Mouse (Mus musculus) MEL (cell line): ENCODE measurements around the gene Dis3l2. TPM values are rescaled to one million over a fixed set of nuclear protein-coding genes. Genes with fewer than 3 reads are reported as not detected.

ENCODE experiments used
- DNase-seq: peaks from one replicate; pipeline ENCODE4 v3.0.0; 2011; ENCODE audit warnings: low read depth, low spot score
- H3K27ac ChIP-seq: 2 replicates; pipeline ENCODE4 v1.5.1; 2012; ENCODE audit warnings: low read depth, mild to moderate bottlenecking, control low read depth, low read length, moderate library complexity; ENCODE audit not compliant: control insufficient read depth
- H3K27me3 ChIP-seq, 2 experiments: fragments of 150-350 bp in 1 of 2; sonication (generic) in 1 of 2; 2 replicates each; pipeline ENCODE4 v1.6.1; 2012; ENCODE audit warnings: low read length in 2 of 2, mild to moderate bottlenecking in 2 of 2, improper control_type of control experiment in 1 of 2, moderate library complexity in 1 of 2; ENCODE audit not compliant: insufficient read depth in 2 of 2, control insufficient read depth in 1 of 2
- H3K36me3 ChIP-seq, 2 experiments: 2 replicates each; pipeline ENCODE4 v1.6.1; 2012 to 2014; ENCODE audit warnings: low read length in 2 of 2, improper control_type of control experiment in 1 of 2, inconsistent platforms in 1 of 2, mild to moderate bottlenecking in 1 of 2; ENCODE audit not compliant: insufficient read depth in 2 of 2, control insufficient read depth in 1 of 2
- H3K4me1 ChIP-seq, 2 experiments: fragments of 150-350 bp in 1 of 2; sonication (generic) in 1 of 2; 2 replicates each; pipeline ENCODE4 v1.6.1; 2012; ENCODE audit warnings: low read length in 2 of 2, improper control_type of control experiment in 1 of 2, mild to moderate bottlenecking in 1 of 2; ENCODE audit not compliant: insufficient read depth in 2 of 2, control insufficient read depth in 1 of 2
- H3K4me3 ChIP-seq, 2 experiments: fragments of 150-350 bp in 1 of 2; sonication (generic) in 1 of 2; 2 replicates each; pipeline ENCODE4 v1.5.1; 2012; ENCODE audit warnings: low read depth in 2 of 2, low read length in 2 of 2, mild to moderate bottlenecking in 2 of 2, moderate library complexity in 2 of 2, control low read depth in 1 of 2, improper control_type of control experiment in 1 of 2; ENCODE audit not compliant: control insufficient read depth in 1 of 2, insufficient read depth in 1 of 2
- H3K79me2 ChIP-seq: 2 replicates; pipeline ENCODE4 v1.6.1; 2012; ENCODE audit warnings: mild to moderate bottlenecking, low read length, moderate library complexity; ENCODE audit not compliant: control insufficient read depth, poor library complexity, insufficient read depth
- H3K9ac ChIP-seq: 2 replicates; pipeline ENCODE4 v1.6.1; 2012; ENCODE audit warnings: low read depth, mild to moderate bottlenecking, control low read depth, low read length, moderate library complexity; ENCODE audit not compliant: control insufficient read depth, poor library complexity, severe bottlenecking
- H3K9me3 ChIP-seq: fragments of 150-350 bp; sonication (generic); replicated peaks from 2 replicates; pipeline ENCODE4 v1.6.1; 2012; ENCODE audit warnings: mild to moderate bottlenecking, low read length, improper control_type of control experiment, moderate library complexity; ENCODE audit not compliant: insufficient read depth
- CHD1 ChIP-seq: IDR thresholded peaks from 2 replicates; pipeline ENCODE4 v1.6.1; 2012; ENCODE audit warnings: low read depth, mild to moderate bottlenecking, inconsistent platforms, low read length, improper control_type of control experiment
- CTCF ChIP-seq, 3 experiments: IDR thresholded peaks in 2 of 3; conservative IDR thresholded peaks in 1 of 3; 2 replicates each; pipeline ENCODE4 v1.5.1; 2011 to 2012; ENCODE audit warnings: low read length in 3 of 3, low read depth in 2 of 3, mild to moderate bottlenecking in 2 of 3, improper control_type of control experiment in 1 of 3, inconsistent platforms in 1 of 3, mixed read lengths in 1 of 3, moderate library complexity in 1 of 3; ENCODE audit not compliant: control insufficient read depth in 1 of 3, insufficient read depth in 1 of 3, poor library complexity in 1 of 3, severe bottlenecking in 1 of 3
- E2F4 ChIP-seq: IDR thresholded peaks from 2 replicates; pipeline ENCODE4 v1.6.1; 2011; ENCODE audit warnings: low read depth, low read length, improper control_type of control experiment, borderline replicate concordance
- ELF1 ChIP-seq: IDR thresholded peaks from 2 replicates; pipeline ENCODE4 v1.6.1; 2014; ENCODE audit warnings: low read depth, mild to moderate bottlenecking, inconsistent platforms, low read length, improper control_type of control experiment, moderate library complexity
- EP300 ChIP-seq, 2 experiments: IDR thresholded peaks; 2 replicates each; pipeline ENCODE4 v1.6.1; 2011; ENCODE audit warnings: improper control_type of control experiment in 2 of 2, low read length in 2 of 2, low read depth in 1 of 2, mild to moderate bottlenecking in 1 of 2
- ETS1 ChIP-seq: IDR thresholded peaks from 2 replicates; pipeline ENCODE4 v1.6.1; 2012; ENCODE audit warnings: low read depth, mild to moderate bottlenecking, inconsistent platforms, low read length, improper control_type of control experiment, moderate library complexity
- GABPA ChIP-seq: IDR thresholded peaks from 2 replicates; pipeline ENCODE4 v1.6.1; 2012; ENCODE audit warnings: low read depth, mild to moderate bottlenecking, inconsistent platforms, low read length, improper control_type of control experiment, moderate library complexity
- HCFC1 ChIP-seq: IDR thresholded peaks from 2 replicates; pipeline ENCODE4 v1.6.1; 2012; ENCODE audit warnings: low read depth, mild to moderate bottlenecking, inconsistent platforms, low read length, improper control_type of control experiment, moderate library complexity
- JUND ChIP-seq: IDR thresholded peaks from 2 replicates; pipeline ENCODE4 v1.6.1; 2011; ENCODE audit warnings: low read depth, mild to moderate bottlenecking, improper control_type of control experiment, low read length
- KAT2A ChIP-seq: conservative IDR thresholded peaks from 2 replicates; pipeline ENCODE4 v1.6.1; 2012; ENCODE audit warnings: low read depth, low read length, improper control_type of control experiment, inconsistent platforms
- MEF2A ChIP-seq: IDR thresholded peaks from 2 replicates; pipeline ENCODE4 v1.6.1; 2014; ENCODE audit warnings: low read depth, mild to moderate bottlenecking, inconsistent platforms, low read length, improper control_type of control experiment; ENCODE audit not compliant: poor library complexity, insufficient replicate concordance, severe bottlenecking; ENCODE audit errors: extremely low read depth
- MXI1 ChIP-seq: IDR thresholded peaks from 2 replicates; pipeline ENCODE4 v1.6.1; 2011; ENCODE audit warnings: mild to moderate bottlenecking, low read depth, low read length, improper control_type of control experiment
- MYC ChIP-seq: IDR thresholded peaks from 2 replicates; pipeline ENCODE4 v1.6.1; 2011; ENCODE audit warnings: low read depth, mild to moderate bottlenecking, low read length, improper control_type of control experiment, moderate library complexity
- NRF1 ChIP-seq: IDR thresholded peaks from 2 replicates; pipeline ENCODE4 v1.6.1; 2014; ENCODE audit warnings: low read depth, mild to moderate bottlenecking, inconsistent platforms, low read length, improper control_type of control experiment, moderate library complexity; ENCODE audit not compliant: poor library complexity, insufficient read depth, severe bottlenecking
- POLR2A ChIP-seq, 2 experiments: IDR thresholded peaks; 2 replicates each; pipeline ENCODE4 v1.6.1; 2011 to 2012; ENCODE audit warnings: low read length in 2 of 2, mild to moderate bottlenecking in 2 of 2, control low read depth in 1 of 2, improper control_type of control experiment in 1 of 2, low read depth in 1 of 2, moderate library complexity in 1 of 2; ENCODE audit not compliant: control insufficient read depth in 1 of 2, insufficient read depth in 1 of 2, poor library complexity in 1 of 2
- POLR2AphosphoS5 ChIP-seq: IDR thresholded peaks from 2 replicates; pipeline ENCODE4 v1.6.1; 2012; ENCODE audit warnings: low read depth, borderline replicate concordance, mild to moderate bottlenecking, inconsistent platforms, low read length, moderate library complexity, mixed read lengths
- RAD21 ChIP-seq: IDR thresholded peaks from 2 replicates; pipeline ENCODE4 v1.6.1; 2011; ENCODE audit warnings: mild to moderate bottlenecking, low read depth, low read length, improper control_type of control experiment
- SMC3 ChIP-seq: IDR thresholded peaks from 2 replicates; pipeline ENCODE4 v1.6.1; 2011; ENCODE audit warnings: low read depth, low read length, improper control_type of control experiment
- TAL1 ChIP-seq: IDR thresholded peaks from 2 replicates; pipeline ENCODE4 v1.6.1; 2012; ENCODE audit warnings: mild to moderate bottlenecking, inconsistent platforms, low read length, moderate library complexity, mixed read lengths
- TBP ChIP-seq: IDR thresholded peaks from 2 replicates; pipeline ENCODE4 v1.8.0; 2011; ENCODE audit warnings: low read depth, low read length, improper control_type of control experiment
- TCF12 ChIP-seq: IDR thresholded peaks from 2 replicates; pipeline ENCODE4 v1.6.1; 2014; ENCODE audit warnings: low read depth, mild to moderate bottlenecking, inconsistent platforms, low read length, improper control_type of control experiment, moderate library complexity
- USF2 ChIP-seq, 2 experiments: IDR thresholded peaks; 2 replicates each; pipeline ENCODE4 v1.6.1; 2011 to 2012; ENCODE audit warnings: improper control_type of control experiment in 2 of 2, low read length in 2 of 2, borderline replicate concordance in 1 of 2, inconsistent platforms in 1 of 2, low read depth in 1 of 2, mild to moderate bottlenecking in 1 of 2; ENCODE audit not compliant: insufficient read depth in 1 of 2
- ZKSCAN1 ChIP-seq: IDR thresholded peaks from 2 replicates; pipeline ENCODE4 v1.6.1; 2012; ENCODE audit warnings: low read depth, mild to moderate bottlenecking, inconsistent platforms, low read length, improper control_type of control experiment, moderate library complexity
- ZMIZ1 ChIP-seq: IDR thresholded peaks from 2 replicates; pipeline ENCODE4 v1.6.1; 2012; ENCODE audit warnings: low read depth, mild to moderate bottlenecking, inconsistent platforms, low read length, improper control_type of control experiment, moderate library complexity
- ZNF384 ChIP-seq: IDR thresholded peaks from 2 replicates; pipeline ENCODE4 v1.6.1; 2012; ENCODE audit warnings: low read depth, mild to moderate bottlenecking, inconsistent platforms, low read length, improper control_type of control experiment
- polyA plus RNA-seq, 2 experiments: library from polyadenylated mRNA; stranded (reverse) in 1 of 2; unstranded in 1 of 2; fragments of >175 nt in 1 of 2; fragments of >200 nt in 1 of 2; gene quantifications; 2 replicates each; pipeline versions ENCODE4 v1.2.1 to v1.2.4; 2012; ENCODE audit warnings: low replicate concordance in 2 of 2, low read depth in 1 of 2; ENCODE audit not compliant: insufficient read length in 2 of 2, insufficient read depth in 1 of 2, missing spikeins in 1 of 2
- total RNA-seq: library from RNA; depleted of rRNA; stranded (reverse); fragments of 300-350 nt; gene quantifications from 2 replicates; pipeline ENCODE4 v1.2.3, GENCODE M21; 2012

Dis3l2 gene
- total and polyA plus RNA-seq, 3 experiments, result 16.9 to 17.3 TPM; not detected in 1

DNA sequence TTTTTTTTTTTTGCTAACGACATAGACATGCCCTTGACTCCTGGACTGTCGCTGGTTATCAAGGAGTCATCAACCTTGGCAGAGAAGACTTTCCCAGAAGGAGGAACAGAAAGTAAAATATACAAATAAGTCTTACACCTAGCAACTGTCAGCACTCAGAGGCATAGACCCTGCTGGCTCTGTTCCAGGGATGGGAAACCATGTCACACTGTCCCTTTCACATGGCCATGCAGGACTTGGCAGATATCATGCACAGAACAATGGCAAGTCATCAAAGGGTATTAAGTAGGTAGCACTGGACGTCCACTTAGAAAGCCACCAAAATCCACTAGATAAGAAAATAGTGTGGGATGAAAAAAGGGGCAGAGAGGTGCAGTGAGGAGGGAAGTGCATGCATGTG is 46.5 kb downstream of the Dis3l2 start:
- H3K27me3 ChIP-seq, result no peaks in the 10 kb centered on the region
- no peaks in the 10 kb centered on the region for H3K79me2 ChIP-seq
- H3K36me3 ChIP-seq, result peaks cover 0 to 4% of the 10 kb centered on the region in 2 experiments; a peak in 3 of 4 replicates
- H3K4me1 ChIP-seq, result no peaks in the 10 kb centered on the region
- no peak for DNase-seq
- H3K4me3 ChIP-seq, result no peak overlapping the region
- H3K9ac ChIP-seq, result no peak overlapping the region
- H3K9me3 ChIP-seq, result no peaks in the 10 kb centered on the region
- TF ChIP-seq NRF1 (no peak), USF2 (IDR thresholded peaks at IDR 0.05; ENCODE audit: borderline replicate concordance in 1 of 2, insufficient read depth in 1 of 2, low read depth in 1 of 2, low read length in 2 of 2) (no peak), GABPA (no peak), CHD1 (no peak), TBP (no peak), ZMIZ1 (no peak), ZKSCAN1 (no peak), ETS1 (no peak), EP300 (IDR thresholded peaks at IDR 0.05; ENCODE audit: low read depth in 1 of 2, low read length in 2 of 2) (no peak), RAD21 (no peak), SMC3 (no peak), CTCF (IDR thresholded peaks at IDR 0.05 in 2 of 3, conservative IDR thresholded peaks at IDR 0.05 in 1 of 3; ENCODE audit: control insufficient read depth in 1 of 3, insufficient read depth in 1 of 3, low read depth in 2 of 3, low read length in 3 of 3, poor library complexity in 1 of 3, severe bottlenecking in 1 of 3) (no peak), ZNF384 (no peak), POLR2AphosphoS5 (no peak), HCFC1 (no peak), MYC (no peak), MXI1 (no peak), MEF2A (no peak)
- H3K27ac ChIP-seq, result no peak overlapping the region

DNA sequence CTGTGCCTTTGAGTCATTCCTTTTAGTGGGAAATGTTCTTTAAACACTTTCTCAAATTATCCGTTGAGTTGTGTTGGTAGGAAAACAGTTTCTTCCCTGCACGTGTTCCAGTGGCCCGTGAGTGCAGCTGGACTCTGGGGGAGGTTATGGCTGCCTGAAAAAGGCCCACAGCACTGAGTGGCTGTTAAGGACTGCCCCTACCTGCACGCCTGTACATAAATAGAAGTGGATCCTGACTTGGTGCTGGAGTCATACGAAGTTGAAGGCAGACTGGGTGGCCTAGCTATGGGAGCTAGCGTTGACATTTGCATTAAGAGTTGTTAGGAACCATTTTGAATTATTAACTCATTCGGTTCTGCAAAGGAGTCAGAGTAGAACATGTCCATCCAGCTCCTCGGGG is 49.8 kb downstream of the Dis3l2 start:
- no peak for DNase-seq
- 0 out of 4 replicates have a peak, but pooled peaks cover 0 to 3% of the 10 kb centered on the region in 2 experiments for H3K36me3 ChIP-seq
- no peak overlapping the region for H3K27ac ChIP-seq
- H3K4me1 ChIP-seq, result no peaks in the 10 kb centered on the region
- no peaks in the 10 kb centered on the region for H3K9me3 ChIP-seq
- no peaks in the 10 kb centered on the region for H3K79me2 ChIP-seq
- H3K27me3 ChIP-seq, result no peaks in the 10 kb centered on the region
- TF ChIP-seq TAL1 (no peak), KAT2A (no peak), USF2 (IDR thresholded peaks at IDR 0.05; ENCODE audit: borderline replicate concordance in 1 of 2, insufficient read depth in 1 of 2, low read depth in 1 of 2, low read length in 2 of 2) (no peak), CTCF (IDR thresholded peaks at IDR 0.05 in 2 of 3, conservative IDR thresholded peaks at IDR 0.05 in 1 of 3; ENCODE audit: control insufficient read depth in 1 of 3, insufficient read depth in 1 of 3, low read depth in 2 of 3, low read length in 3 of 3, poor library complexity in 1 of 3, severe bottlenecking in 1 of 3) (no peak), ETS1 (no peak), E2F4 (no peak), ZKSCAN1 (no peak), CHD1 (no peak), ZMIZ1 (no peak), TCF12 (no peak), POLR2AphosphoS5 (no peak), ELF1 (no peak), JUND (no peak), POLR2A (IDR thresholded peaks at IDR 0.05; ENCODE audit: control insufficient read depth in 1 of 2, insufficient read depth in 1 of 2, low read depth in 1 of 2, low read length in 2 of 2, poor library complexity in 1 of 2) (no peak), NRF1 (no peak)
- TF ChIP-seq, all 39 proteins: peak for 0
- Histone ChIP-seq H3K4me3 (no peak overlapping the region), H3K9ac (no peak overlapping the region)
